Mouse (Mus musculus) megakaryocyte, embryonic 14.5 days (primary cell): ENCODE measurements around the gene Il4i1.

ENCODE experiments used
- FLI1 ChIP-seq: IDR thresholded peaks from 2 replicates; pipeline ENCODE4 v1.6.1; 2012; ENCODE audit warnings: low read length, inconsistent platforms, mixed read lengths
- GATA1 ChIP-seq: IDR thresholded peaks from 3 replicates; pipeline ENCODE4 v1.6.1; 2012; ENCODE audit warnings: mixed read lengths, low read length, inconsistent platforms, borderline replicate concordance

DNA sequence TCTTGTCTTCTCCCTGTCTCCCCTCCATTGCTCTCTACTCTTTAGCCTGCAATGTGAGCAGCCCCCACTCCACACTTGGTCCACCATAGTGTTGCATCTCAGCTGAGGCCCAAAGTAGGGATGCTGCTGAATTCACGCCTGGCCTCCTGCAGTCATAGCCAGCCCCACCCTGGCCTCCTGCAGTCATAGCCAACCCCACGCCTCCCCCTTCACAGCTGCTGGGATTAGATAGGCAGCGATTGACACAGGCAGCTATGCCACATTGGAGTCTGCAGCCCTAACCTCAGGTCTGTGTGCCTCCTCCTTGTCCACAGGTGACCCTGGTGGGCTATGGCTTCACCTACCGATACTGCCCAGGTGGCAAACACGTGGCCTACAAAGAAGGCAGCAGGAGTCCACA is 48.1 kb upstream of the Il4i1 start:
- no peak for TF ChIP-seq GATA1
- TF ChIP-seq FLI1 = no peak
